Mouse (Mus musculus): Measurements from ENCODE around the gene Snapc5. TPM values are rescaled to one million over a fixed set of nuclear protein-coding genes. Genes with fewer than 3 reads are reported as not detected.
A peak's percentile ranks its signal among the peaks of the same experiment; 100 is the strongest.

Snapc5 gene
- total and polyA plus RNA-seq, 3 experiments: 16.7 to 38.2 (median 24.9) TPM

- TF ChIP-seq MAFK (IDR thresholded peaks at IDR 0.05; ENCODE audit: insufficient replicate concordance, low read length) (no peak), CHD1 (IDR thresholded peaks at IDR 0.05; ENCODE audit: low read depth, low read length) (no peak), JUN (IDR thresholded peaks at IDR 0.05; ENCODE audit: insufficient read depth, low read depth, low read length) (no peak), RAD21 (IDR thresholded peaks at IDR 0.05; ENCODE audit: low read depth, low read length) (no peak), IRF4 (IDR thresholded peaks at IDR 0.05; ENCODE audit: low read depth, low read length) (0 out of 2 replicates have a peak, but pooled peaks have one; percentile 51), CTCF (conservative IDR thresholded peaks at IDR 0.05 in 1 of 2, IDR thresholded peaks at IDR 0.05 in 1 of 2; ENCODE audit: low read depth in 2 of 2, low read length in 2 of 2) (no peak), MEF2A (IDR thresholded peaks at IDR 0.05; ENCODE audit: borderline replicate concordance, low read depth, low read length) (no peak; the same call in none of the 2 replicates), POLR2AphosphoS2 (IDR thresholded peaks at IDR 0.05; ENCODE audit: low read depth, low read length) (peak; percentile 96), ELF1 (IDR thresholded peaks at IDR 0.05; ENCODE audit: low read depth, low read length) (peak; percentile 85), USF2 (conservative IDR thresholded peaks at IDR 0.05; ENCODE audit: low read depth, low read length) (no peak), CHD2 (IDR thresholded peaks at IDR 0.05; ENCODE audit: low read length) (peak; percentile 99), ZNF384 (IDR thresholded peaks at IDR 0.05; ENCODE audit: low read depth, low read length) (no peak), ZKSCAN1 (IDR thresholded peaks at IDR 0.05; ENCODE audit: borderline replicate concordance, low read depth, low read length) (no peak), BHLHE40 (IDR thresholded peaks at IDR 0.05; ENCODE audit: low read depth, low read length) (no peak), SIN3A (IDR thresholded peaks at IDR 0.05; ENCODE audit: low read length) (peak; percentile 96), ZMIZ1 (IDR thresholded peaks at IDR 0.05; ENCODE audit: low read depth, low read length) (peak; percentile 76), UBTF (IDR thresholded peaks at IDR 0.05; ENCODE audit: low read depth, low read length) (0 out of 2 replicates have a peak, but pooled peaks have one; percentile 48), PAX5 (IDR thresholded peaks at IDR 0.05; ENCODE audit: low read length) (no peak), KAT2A (IDR thresholded peaks at IDR 0.05; ENCODE audit: insufficient replicate concordance, low read length) (peak; percentile 99), POLR2A (IDR thresholded peaks at IDR 0.05; ENCODE audit: low read depth, low read length) (peak; percentile 88)
Measured at GRCm38 (mm10) chr9:64172816-64173665, 6.0 kb upstream of the Snapc5 start, which contains the start of the genes Zwilch and Rpl4 (continued).

GRCm38 (mm10) chr9:64173666-64174220 is 5.3 kb upstream of the Snapc5 start:
- H3K4me2 ChIP-seq (ENCODE audit: insufficient read depth, low read depth, poor library complexity, severe bottlenecking): peak overlapping the region; percentile 55
- in situ Hi-C loops (cut with MboI; ENCODE audit: low pct_ligation_motif_present, low pct_unique_long_range_greater_than_20kb, low sequenced_read_pairs) (no loop called here), dilution Hi-C loops (cut with MboI; ENCODE audit: extremely low pct_ligation_motif_present, extremely low pct_unique_long_range_greater_than_20kb, low sequenced_read_pairs) (no loop called here)
- peak overlapping the region; percentile 84 to 96 (median 91) for H3K4me3 ChIP-seq (replicated peaks in 1 of 3; ENCODE audit: low read depth in 2 of 3, low read length in 2 of 3, poor library complexity in 1 of 3)
- peaks cover 75% of the 10 kb centered on the region for H3K79me2 ChIP-seq (replicated peaks; ENCODE audit: control insufficient read depth, extremely low read depth, insufficient read depth, poor library complexity, severe bottlenecking)
- TF ChIP-seq EP300 (IDR thresholded peaks at IDR 0.05; ENCODE audit: low read length): no peak
- peak; percentile 2; the same call in 1 of the 2 replicates for TF ChIP-seq MXI1 (IDR thresholded peaks at IDR 0.05; ENCODE audit: low read depth, low read length)
- H3K36me3 ChIP-seq (replicated peaks in 1 of 2; ENCODE audit: control insufficient read depth in 1 of 2, insufficient read depth in 1 of 2, low read length in 1 of 2): peaks cover 36 to 51% of the 10 kb centered on the region in 2 experiments
- H3K4me1 ChIP-seq (ENCODE audit: control insufficient read depth in 1 of 2, insufficient read depth in 2 of 2): peaks cover 0 to 38% of the 10 kb centered on the region in 2 experiments; a peak in 2 of 4 replicates
- H3K27ac ChIP-seq (ENCODE audit: insufficient read depth, low read depth): no peak overlapping the region; the same call in 1 of the 2 replicates
- H3K9me3 ChIP-seq (replicated peaks; ENCODE audit: low read length): no peaks in the 10 kb centered on the region
- DNase-seq (ENCODE audit: extremely low read depth): no peak
- H3K27me3 ChIP-seq (replicated peaks): no peaks in the 10 kb centered on the region
- H3K9ac ChIP-seq (ENCODE audit: insufficient read depth, low read depth): peak overlapping the region; percentile 93
